Mouse (Mus musculus) adrenal gland, postnatal 25 days (tissue): Measurements from ENCODE around the gene Tceal8. TPM values are rescaled to one million over a fixed set of nuclear protein-coding genes. Genes with fewer than 3 reads are reported as not detected.
A peak's percentile ranks its signal among the peaks of the same experiment; 100 is the strongest.
"Not testable (repeated sequence)": the region's sequence is repeated elsewhere in the genome, so short reads cannot be mapped to it uniquely, and the experiment has no call there.

Experiments
- DNase-seq: peaks from one replicate; pipeline ENCODE4 v3.0.0; 2021; ENCODE audit warnings: mixed read lengths
- long read RNA-seq: library from polyadenylated mRNA; stranded (forward); transcript quantifications from one replicate; pipeline ENCODE4 v2.0.0, GENCODE M21; 2021
- total RNA-seq: library from RNA; stranded (reverse); gene quantifications from 2 replicates; pipeline ENCODE4 v1.2.3, GENCODE M21; 2021

The Tceal8 gene
- total RNA-seq: 44.4 and 51.1 TPM in 2 replicates
- long read RNA-seq, transcript Tceal8-201 (3 exons, 1,250 nt): major isoform, 35 of 37 reads
- long read RNA-seq, partial matches to known transcripts: 0 of 37 reads
- long read RNA-seq, other reads (novel, unspliced or antisense): 1 of 37 reads

GRCm38 (mm10) chrX:136172118-136172551 lies at the start of gene Tceal8:
Gene Tceal8 (minus strand): TSS chrX:136172342.
- DNase-seq: peak; percentile 69

- no peak for DNase-seq
Observed at GRCm38 (mm10) chrX:136216303-136216702, 44.2 kb upstream of the Tceal8 start.

DNA sequence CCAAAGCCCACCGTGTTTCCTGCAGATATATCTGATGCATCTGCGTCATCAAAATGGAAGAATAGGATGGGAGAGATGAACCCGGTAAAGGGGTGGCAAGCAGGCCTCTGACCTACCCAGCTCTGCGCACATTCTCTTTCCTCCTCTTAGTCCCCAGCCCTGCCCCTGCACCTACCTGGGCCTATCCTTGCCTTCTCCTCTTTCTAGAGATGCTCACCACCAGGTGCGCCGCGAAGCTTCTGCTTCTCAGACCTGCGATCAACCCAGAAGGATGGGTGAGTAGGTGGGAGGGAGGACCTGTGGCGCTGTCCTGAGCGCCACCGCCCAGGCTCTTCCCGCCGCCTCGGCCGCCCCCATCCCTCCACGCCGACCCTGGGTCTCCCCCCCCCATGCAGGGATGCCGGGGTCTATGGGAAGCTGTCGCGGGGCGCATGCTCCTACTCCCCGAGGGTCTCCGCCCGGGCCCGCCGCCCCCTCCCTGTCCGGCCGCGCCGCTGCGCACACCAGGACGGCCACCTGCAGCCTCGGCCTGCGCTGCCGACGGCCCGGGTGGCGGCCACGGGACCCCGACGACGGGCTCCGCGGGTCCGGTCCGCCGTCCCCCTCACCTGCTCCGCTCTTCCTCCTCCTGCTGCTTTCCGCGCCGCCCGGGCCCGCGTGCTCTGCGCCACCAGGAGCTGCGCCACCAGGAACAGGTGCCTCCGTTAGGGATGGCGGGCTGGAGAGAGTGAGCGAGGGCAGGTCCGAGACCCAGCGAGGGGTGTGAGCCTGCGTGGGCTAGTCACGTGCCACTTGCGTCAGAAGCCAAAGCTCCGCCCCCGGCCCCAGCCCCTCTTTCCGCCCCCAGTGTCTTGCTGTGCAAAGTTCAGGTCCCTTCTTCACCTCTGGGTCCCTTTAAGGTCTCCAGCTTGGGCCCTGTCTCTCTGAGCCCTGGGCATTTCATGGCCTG lies 42.9 kb upstream of the Tceal8 start, which contains the start of the genes Tceal7 and Bex1:
Gene Tceal7 (plus strand): TSS at position 51 of the 949 bp plus-strand sequence.
Gene Bex1 (minus strand): TSS at position 785 of the 949 bp plus-strand sequence.
- not testable (repeated sequence) for DNase-seq

DNA sequence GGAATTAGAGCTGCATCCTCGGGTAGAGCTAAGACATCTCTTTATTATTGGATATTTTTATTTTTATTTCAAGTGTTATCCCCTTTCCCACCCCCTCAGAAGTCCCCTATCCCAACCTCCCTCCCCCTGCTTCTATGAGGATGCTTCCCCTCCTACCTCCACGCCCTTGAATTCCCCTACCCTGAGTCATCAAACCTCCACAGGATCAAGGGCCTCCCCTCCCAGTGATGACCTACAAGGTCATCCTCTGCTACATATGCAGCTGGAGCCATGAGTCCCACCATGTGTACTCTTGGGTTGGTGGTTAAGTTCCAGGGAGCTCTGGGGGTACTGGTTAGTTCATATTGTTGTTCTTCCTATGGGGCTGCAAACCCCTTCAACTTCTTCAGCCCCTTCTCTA lies 41.3 kb upstream of the Tceal8 start:
- DNase-seq: no peak

GRCm38 (mm10) chrX:136204406-136204805 lies 32.3 kb upstream of the Tceal8 start:
- no peak for DNase-seq

DNA sequence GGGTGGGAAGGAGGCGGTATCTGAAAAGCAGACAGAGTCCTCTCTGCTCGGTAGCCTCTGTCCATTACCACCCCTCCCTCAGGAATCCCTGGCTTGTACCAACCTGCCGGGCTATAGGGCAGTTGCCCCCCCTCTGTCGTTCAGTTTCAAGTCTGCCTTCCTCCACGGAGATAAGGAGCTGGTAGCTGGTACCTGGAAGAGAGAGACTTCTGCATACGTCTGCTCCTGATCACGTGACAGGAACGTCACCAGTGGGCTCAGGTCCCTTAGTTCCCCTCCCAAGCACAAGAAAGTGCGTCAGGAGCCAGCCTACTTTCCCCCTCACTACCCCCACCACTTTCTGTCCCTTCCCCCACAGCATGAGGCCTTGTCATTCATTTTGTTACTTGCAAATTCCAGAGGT lies 31.5 kb upstream of the Tceal8 start, which contains the start of gene Tceal5:
Gene Tceal5 (minus strand): TSS at position 213 of the 403 bp plus-strand sequence.
- no peak for DNase-seq

- no peak for DNase-seq
Observed at GRCm38 (mm10) chrX:136203257-136203656, 31.1 kb upstream of the Tceal8 start.

- peak; percentile 30 for DNase-seq
Observed at GRCm38 (mm10) chrX:136196873-136197272, 24.7 kb upstream of the Tceal8 start.

- DNase-seq: no peak
Observed at GRCm38 (mm10) chrX:136195193-136195944, 23.2 kb upstream of the Tceal8 start.

DNA sequence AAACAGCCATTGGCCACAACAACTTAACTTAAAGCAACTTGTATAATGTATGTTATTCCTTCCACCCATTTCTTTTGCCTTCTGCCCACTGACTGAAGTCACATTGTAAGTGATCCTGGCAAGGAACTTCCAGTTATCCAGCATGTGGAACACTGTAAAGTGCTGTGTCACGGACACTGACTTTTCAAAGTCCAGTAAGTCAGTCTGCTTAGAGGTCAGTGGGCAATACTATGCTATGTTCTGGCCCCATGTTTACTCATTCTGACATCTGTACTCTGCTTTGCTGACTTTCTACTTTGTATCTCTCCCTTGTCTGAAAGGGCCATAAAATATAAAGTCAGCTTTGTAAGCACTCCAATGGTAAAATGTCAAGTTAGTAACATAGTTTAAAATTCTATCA lies 11.0 kb upstream of the Tceal8 start:
- no peak for DNase-seq

- DNase-seq: no peak
Observed at GRCm38 (mm10) chrX:136180897-136181553, 8.9 kb upstream of the Tceal8 start.

DNA sequence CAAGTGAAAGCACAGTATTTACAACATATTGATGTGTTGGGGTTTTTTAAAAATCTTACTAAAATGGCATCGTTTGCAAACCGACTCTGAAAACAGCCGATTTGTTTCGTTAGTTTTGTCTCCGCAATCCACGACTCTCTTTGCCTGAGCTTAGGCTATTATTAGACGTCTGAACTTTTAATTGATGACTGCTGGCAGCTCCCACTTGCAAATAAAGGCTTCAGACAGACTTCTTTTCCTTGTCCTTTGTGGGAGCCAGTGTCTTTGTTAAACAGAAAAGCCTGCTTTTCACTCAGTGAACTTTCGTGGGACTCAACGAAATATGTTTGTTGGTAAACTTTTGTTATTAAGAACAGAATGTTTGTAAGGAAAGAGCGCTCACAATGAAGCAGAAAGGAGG lies 644 bp upstream of the Tceal8 start:
- no peak for DNase-seq

GRCm38 (mm10) chrX:136171189-136172117 lies 689 bp downstream of the Tceal8 start:
- DNase-seq: peak; percentile 48

DNA sequence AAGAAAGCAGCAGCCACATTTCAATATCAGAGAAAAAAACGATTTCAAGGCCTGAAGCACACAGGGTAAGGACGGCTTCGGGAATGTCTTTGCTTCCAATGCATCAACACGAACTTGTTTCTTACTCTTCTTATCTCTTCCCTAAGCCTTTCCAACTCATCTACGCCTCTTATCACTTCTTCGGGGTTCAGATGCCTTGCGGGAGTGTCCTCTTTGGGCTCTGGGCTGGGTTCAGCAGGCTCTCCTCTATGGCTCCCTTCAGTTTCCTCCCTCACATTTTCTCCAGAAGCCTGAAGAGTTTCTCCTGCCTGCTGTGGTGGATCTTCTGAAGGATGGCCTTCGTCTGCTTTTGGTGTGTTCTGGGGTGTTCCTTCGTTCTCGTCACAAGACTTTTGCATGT lies 1.5 kb downstream of the Tceal8 start:
- no peak for DNase-seq

DNA sequence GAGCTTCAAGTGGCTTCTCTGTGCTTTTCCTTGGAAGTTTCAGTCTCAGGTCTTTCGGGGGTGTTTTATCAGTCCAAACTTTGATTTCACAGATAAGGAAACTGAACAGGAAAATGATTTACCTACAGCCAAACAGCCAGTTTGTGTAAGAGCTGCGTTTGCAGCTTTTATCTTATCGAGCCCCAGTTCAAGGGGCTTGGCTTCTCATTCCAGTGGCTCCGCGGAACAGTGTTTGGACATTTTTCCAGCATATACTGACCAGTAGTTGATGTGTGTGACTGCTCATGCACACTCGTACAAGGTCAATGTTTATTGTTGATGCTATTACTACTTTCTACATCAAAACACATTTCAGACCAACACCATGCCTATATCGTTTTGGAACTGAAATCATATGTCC lies 27.9 kb downstream of the Tceal8 start:
- DNase-seq: no peak

DNA sequence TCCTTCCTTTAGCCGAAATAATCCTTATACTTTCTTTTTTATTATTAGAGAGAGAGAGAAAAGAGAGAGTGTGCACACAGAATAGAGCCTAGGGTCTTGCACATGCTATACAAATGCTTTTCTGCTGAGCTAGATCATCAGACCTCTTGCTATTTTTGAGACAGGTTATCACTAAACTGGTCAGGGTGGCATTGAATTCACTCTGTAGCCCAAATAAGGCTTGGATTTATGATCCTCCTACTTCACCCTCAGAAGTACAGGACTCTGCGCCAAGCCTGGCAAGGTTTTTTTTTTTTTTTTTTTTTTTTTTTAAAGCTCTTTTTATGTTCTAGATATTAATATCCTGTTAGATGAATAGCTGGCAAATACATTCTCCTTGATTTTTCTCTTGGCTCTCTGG lies 28.4 kb downstream of the Tceal8 start:
- no peak for DNase-seq

GRCm38 (mm10) chrX:136141385-136141784 lies 30.8 kb downstream of the Tceal8 start:
- DNase-seq: no peak

- not testable (repeated sequence) for DNase-seq
Observed at GRCm38 (mm10) chrX:136139640-136140004, 32.5 kb downstream of the Tceal8 start.

DNA sequence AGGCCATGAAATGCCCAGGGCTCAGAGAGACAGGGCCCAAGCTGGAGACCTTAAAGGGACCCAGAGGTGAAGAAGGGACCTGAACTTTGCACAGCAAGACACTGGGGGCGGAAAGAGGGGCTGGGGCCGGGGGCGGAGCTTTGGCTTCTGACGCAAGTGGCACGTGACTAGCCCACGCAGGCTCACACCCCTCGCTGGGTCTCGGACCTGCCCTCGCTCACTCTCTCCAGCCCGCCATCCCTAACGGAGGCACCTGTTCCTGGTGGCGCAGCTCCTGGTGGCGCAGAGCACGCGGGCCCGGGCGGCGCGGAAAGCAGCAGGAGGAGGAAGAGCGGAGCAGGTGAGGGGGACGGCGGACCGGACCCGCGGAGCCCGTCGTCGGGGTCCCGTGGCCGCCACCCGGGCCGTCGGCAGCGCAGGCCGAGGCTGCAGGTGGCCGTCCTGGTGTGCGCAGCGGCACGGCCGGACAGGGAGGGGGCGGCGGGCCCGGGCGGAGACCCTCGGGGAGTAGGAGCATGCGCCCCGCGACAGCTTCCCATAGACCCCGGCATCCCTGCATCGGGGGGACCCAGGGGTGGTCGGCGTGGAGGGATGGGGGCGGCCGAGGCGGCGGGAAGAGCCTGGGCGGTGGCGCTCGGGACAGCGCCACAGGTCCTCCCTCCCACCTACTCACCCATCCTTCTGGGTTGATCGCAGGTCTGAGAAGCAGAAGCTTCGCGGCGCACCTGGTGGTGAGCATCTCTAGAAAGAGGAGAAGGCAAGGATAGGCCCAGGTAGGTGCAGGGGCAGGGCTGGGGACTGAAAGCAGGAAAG lies 33.1 kb downstream of the Tceal8 start, which contains the start of gene Bex4:
Gene Bex4 (plus strand): TSS at position 170 of the 813 bp plus-strand sequence.
- not testable (repeated sequence) for DNase-seq

GRCm38 (mm10) chrX:136135559-136135958 lies 36.6 kb downstream of the Tceal8 start:
- DNase-seq: no peak
